Mouse (Mus musculus): Measurements from ENCODE around the gene Fbxo46. TPM values are rescaled to one million over a fixed set of nuclear protein-coding genes. Genes with fewer than 3 reads are reported as not detected.
"Not testable (repeated sequence)": the region's sequence is repeated elsewhere in the genome, so short reads cannot be mapped to it uniquely, and the experiment has no call there.

Fbxo46 gene
- total RNA-seq (2014; rRNA removed) (19.6 and 23.8 TPM in 2 replicates), polyA plus RNA-seq (2015; fragmentation: Nextera tagmentation; extraction: Ambion mirVana) (7.7 and 9.0 TPM in 2 replicates)

DNA sequence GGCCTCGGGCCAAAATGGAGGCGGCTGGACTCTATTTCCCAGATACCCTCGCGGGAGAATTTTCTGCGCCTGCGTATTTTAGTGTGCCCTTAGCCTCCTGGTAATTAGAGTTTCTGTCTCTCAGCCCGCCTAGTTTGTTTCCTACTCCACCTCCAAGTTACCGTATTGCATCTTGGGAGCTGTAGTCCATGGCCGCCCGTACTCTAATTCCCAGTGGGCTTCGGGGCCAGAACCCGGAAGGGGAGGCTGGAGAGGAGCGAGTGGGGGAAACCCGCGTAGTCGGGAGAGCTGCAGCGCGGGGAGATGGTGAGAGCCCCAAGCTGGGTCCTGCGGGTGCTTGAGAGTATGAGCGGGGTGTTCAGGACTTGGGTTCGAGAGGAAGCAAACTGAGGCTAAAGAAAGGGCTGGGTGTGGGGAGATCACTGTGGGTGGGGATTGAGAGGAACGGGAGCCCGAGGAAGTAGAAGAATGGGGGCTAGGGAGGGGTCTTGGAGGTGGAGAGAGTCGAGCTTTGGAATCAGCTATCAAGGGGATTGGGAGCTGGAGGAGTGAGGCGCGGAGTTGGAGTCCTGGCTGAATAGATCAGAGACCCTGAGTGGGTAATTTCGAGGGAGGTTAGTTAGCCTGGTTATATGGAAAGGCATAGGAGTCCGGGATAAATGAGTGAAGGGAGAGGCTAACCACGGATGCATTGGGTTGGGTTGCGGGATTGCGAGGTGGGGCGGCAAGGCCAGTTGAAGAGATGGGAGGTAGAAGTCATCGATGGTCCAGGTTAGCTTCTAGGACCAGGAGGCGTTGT lies at the start of gene Fbxo46:
Fbxo46 (plus strand) TSS at position 229 of the 799 bp plus-strand sequence.
- H3K9me3 ChIP-seq (ENCODE audit: low read length) = no peaks in the 10 kb centered on the region
- DNase-seq (ENCODE audit: low spot score) (peak; percentile 99), ATAC-seq (peak; percentile 94)
- H3K36me3 ChIP-seq (ENCODE audit: insufficient read depth, low read length) = no peaks in the 10 kb centered on the region
- TF ChIP-seq CTCF (IDR thresholded peaks at IDR 0.05; ENCODE audit: low read depth) = no peak; the same call in 1 of the 2 replicates
- H3K4me2 ChIP-seq (ENCODE audit: low read depth, low read length) = peak within 1 kb of the TSS; percentile 76
- H3K4me3 ChIP-seq (ENCODE audit: low read length) = peak within 1 kb of the TSS; percentile 74
- H3K27ac ChIP-seq = peak within 1 kb of the TSS; percentile 62
- no peaks in the 10 kb centered on the region for H3K27me3 ChIP-seq (ENCODE audit: insufficient read depth, low read length)
- peaks cover 16% of the 10 kb centered on the region for H3K4me1 ChIP-seq (ENCODE audit: insufficient read depth, low read length)
- H3K9ac ChIP-seq (replicated peaks; ENCODE audit: low read length) = peak within 1 kb of the TSS; percentile 82
- 3% methylated on average over 34 of the region's 34 CpGs for WGBS

DNA sequence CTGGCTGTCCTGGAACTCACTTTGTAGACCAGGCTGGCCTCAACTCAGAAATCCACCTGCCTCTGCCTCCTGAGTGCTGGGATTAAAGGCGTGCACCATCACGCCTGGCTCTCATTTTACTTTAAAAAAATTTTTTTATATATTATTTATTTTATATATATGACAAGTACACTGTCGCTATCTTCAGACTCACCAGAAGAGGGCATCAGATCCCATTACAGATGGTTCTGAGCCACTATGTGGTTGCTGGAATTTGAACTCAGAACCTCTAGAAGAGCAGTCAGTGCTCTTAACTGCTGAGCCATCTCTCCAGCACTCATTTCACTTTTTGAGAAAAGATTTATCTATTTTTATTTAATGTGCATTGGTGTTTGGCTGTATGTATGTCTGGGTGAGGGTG lies 48.6 kb upstream of the Fbxo46 start:
- DNase-seq (ENCODE audit: low spot score); H3K4me2 ChIP-seq (ENCODE audit: low read depth, low read length); ATAC-seq; H3K27ac ChIP-seq; H3K9me3 ChIP-seq (ENCODE audit: low read length); H3K9ac ChIP-seq (replicated peaks; ENCODE audit: low read length); H3K36me3 ChIP-seq (ENCODE audit: insufficient read depth, low read length); H3K4me1 ChIP-seq (ENCODE audit: insufficient read depth, low read length); H3K4me3 ChIP-seq (ENCODE audit: low read length); H3K27me3 ChIP-seq (ENCODE audit: insufficient read depth, low read length): not testable (repeated sequence)
- TF ChIP-seq CTCF (IDR thresholded peaks at IDR 0.05; ENCODE audit: low read depth) = peak; percentile 29
- WGBS = 55% methylated on average over 3 of the region's 3 CpGs

GRCm38 (mm10) chr7:19073504-19073903 lies 46.2 kb upstream of the Fbxo46 start:
- Histone ChIP-seq H3K4me2 (ENCODE audit: low read depth, low read length) (no peak overlapping the region), H3K36me3 (ENCODE audit: insufficient read depth, low read length) (peaks cover 6% of the 10 kb centered on the region; the same call in 1 of the 2 replicates), H3K4me3 (ENCODE audit: low read length) (no peak overlapping the region), H3K9ac (replicated peaks; ENCODE audit: low read length) (no peak overlapping the region), H3K27me3 (ENCODE audit: insufficient read depth, low read length) (no peaks in the 10 kb centered on the region), H3K4me1 (ENCODE audit: insufficient read depth, low read length) (peaks cover 11% of the 10 kb centered on the region), H3K9me3 (ENCODE audit: low read length) (no peaks in the 10 kb centered on the region), H3K27ac (no peak overlapping the region)
- TF ChIP-seq CTCF (IDR thresholded peaks at IDR 0.05; ENCODE audit: low read depth) = peak; percentile 68
- 81% methylated on average over 9 of the region's 9 CpGs for WGBS
- DNase-seq (ENCODE audit: low spot score) (no peak), ATAC-seq (no peak)

- Histone ChIP-seq H3K9me3 (ENCODE audit: low read length) (no peaks in the 10 kb centered on the region), H3K4me3 (ENCODE audit: low read length) (no peak overlapping the region), H3K4me2 (ENCODE audit: low read depth, low read length) (no peak overlapping the region), H3K27me3 (ENCODE audit: insufficient read depth, low read length) (no peaks in the 10 kb centered on the region), H3K9ac (replicated peaks; ENCODE audit: low read length) (no peak overlapping the region), H3K4me1 (ENCODE audit: insufficient read depth, low read length) (peaks cover 11% of the 10 kb centered on the region), H3K36me3 (ENCODE audit: insufficient read depth, low read length) (peaks cover 11% of the 10 kb centered on the region; the same call in 1 of the 2 replicates), H3K27ac (no peak overlapping the region)
- TF ChIP-seq CTCF (IDR thresholded peaks at IDR 0.05; ENCODE audit: low read depth) = no peak; the same call in 1 of the 2 replicates
- WGBS = 94% methylated on average over 6 of the region's 6 CpGs
- ATAC-seq (no peak), DNase-seq (ENCODE audit: low spot score) (no peak)
These were observed 45.2 kb upstream of the Fbxo46 start for GRCm38 (mm10) chr7:19074494-19074893.

- ATAC-seq (no peak), DNase-seq (ENCODE audit: low spot score) (no peak)
- Histone ChIP-seq H3K27ac (peak overlapping the region; percentile 66; the same call in 1 of the 2 replicates), H3K9me3 (ENCODE audit: low read length) (no peaks in the 10 kb centered on the region), H3K4me1 (ENCODE audit: insufficient read depth, low read length) (peaks cover 11% of the 10 kb centered on the region), H3K4me3 (ENCODE audit: low read length) (peak overlapping the region; percentile 100), H3K4me2 (ENCODE audit: low read depth, low read length) (peak overlapping the region; percentile 86), H3K36me3 (ENCODE audit: insufficient read depth, low read length) (peaks cover 19% of the 10 kb centered on the region), H3K9ac (replicated peaks; ENCODE audit: low read length) (peak overlapping the region; percentile 37; the same call in 1 of the 2 replicates), H3K27me3 (ENCODE audit: insufficient read depth, low read length) (no peaks in the 10 kb centered on the region)
- 52% methylated on average over 5 of the region's 5 CpGs for WGBS
- 0 out of 2 replicates have a peak, but pooled peaks have one; percentile 3 for TF ChIP-seq CTCF (IDR thresholded peaks at IDR 0.05; ENCODE audit: low read depth)
These were observed 44.4 kb upstream of the Fbxo46 start for GRCm38 (mm10) chr7:19075231-19075630.

GRCm38 (mm10) chr7:19075723-19076585 lies 43.7 kb upstream of the Fbxo46 start, which contains the start of gene Dmwd:
Gene Dmwd, plus strand, starts transcription at chr7:19076227.
- under 1% methylated on average over 71 of the region's 91 CpGs for WGBS
- TF ChIP-seq CTCF (IDR thresholded peaks at IDR 0.05; ENCODE audit: low read depth) = no peak
- H3K9me3 ChIP-seq (ENCODE audit: low read length) = no peaks in the 10 kb centered on the region
- DNase-seq (ENCODE audit: low spot score) (peak; percentile 99), ATAC-seq (peak; percentile 99)
- H3K27ac ChIP-seq = peak within 1 kb of the TSS; percentile 91
- H3K27me3 ChIP-seq (ENCODE audit: insufficient read depth, low read length) = no peaks in the 10 kb centered on the region
- peaks cover 11% of the 10 kb centered on the region for H3K4me1 ChIP-seq (ENCODE audit: insufficient read depth, low read length)
- peaks cover 26% of the 10 kb centered on the region for H3K36me3 ChIP-seq (ENCODE audit: insufficient read depth, low read length)
- H3K4me3 ChIP-seq (ENCODE audit: low read length) = peak within 1 kb of the TSS; percentile 100
- H3K9ac ChIP-seq (replicated peaks; ENCODE audit: low read length) = peak within 1 kb of the TSS; percentile 99
- H3K4me2 ChIP-seq (ENCODE audit: low read depth, low read length) = peak within 1 kb of the TSS; percentile 86

Data from hindbrain, postnatal 0 days (tissue).